Mouse (Mus musculus): Measurements from ENCODE around the gene Slc17a6.

DNA sequence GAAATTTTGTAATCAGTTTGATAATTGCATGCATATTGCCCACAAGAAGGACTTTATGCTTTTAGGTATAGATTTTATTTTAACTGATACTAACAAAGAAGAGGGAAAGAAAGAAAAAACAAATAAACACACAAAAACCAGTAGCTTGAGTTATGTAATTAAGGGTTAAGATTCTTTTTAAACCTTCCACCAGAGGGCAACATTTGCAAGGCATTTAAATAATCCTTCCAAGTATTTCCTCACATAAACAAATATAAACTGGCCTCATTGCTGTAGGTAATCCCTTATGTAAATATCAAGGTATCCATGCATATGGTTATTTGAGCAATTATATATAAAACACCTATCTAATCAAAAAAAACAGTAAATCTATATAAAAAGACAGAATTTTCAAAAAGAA, 3.9 kb upstream of the Slc17a6 start:
- no peak for TF ChIP-seq TAL1 (IDR thresholded peaks at IDR 0.05; ENCODE audit: low read length)
- no peak for TF ChIP-seq GATA1 (IDR thresholded peaks at IDR 0.05; ENCODE audit: low read length)
